Mouse (Mus musculus): ENCODE measurements around the gene Timm10.

DNA sequence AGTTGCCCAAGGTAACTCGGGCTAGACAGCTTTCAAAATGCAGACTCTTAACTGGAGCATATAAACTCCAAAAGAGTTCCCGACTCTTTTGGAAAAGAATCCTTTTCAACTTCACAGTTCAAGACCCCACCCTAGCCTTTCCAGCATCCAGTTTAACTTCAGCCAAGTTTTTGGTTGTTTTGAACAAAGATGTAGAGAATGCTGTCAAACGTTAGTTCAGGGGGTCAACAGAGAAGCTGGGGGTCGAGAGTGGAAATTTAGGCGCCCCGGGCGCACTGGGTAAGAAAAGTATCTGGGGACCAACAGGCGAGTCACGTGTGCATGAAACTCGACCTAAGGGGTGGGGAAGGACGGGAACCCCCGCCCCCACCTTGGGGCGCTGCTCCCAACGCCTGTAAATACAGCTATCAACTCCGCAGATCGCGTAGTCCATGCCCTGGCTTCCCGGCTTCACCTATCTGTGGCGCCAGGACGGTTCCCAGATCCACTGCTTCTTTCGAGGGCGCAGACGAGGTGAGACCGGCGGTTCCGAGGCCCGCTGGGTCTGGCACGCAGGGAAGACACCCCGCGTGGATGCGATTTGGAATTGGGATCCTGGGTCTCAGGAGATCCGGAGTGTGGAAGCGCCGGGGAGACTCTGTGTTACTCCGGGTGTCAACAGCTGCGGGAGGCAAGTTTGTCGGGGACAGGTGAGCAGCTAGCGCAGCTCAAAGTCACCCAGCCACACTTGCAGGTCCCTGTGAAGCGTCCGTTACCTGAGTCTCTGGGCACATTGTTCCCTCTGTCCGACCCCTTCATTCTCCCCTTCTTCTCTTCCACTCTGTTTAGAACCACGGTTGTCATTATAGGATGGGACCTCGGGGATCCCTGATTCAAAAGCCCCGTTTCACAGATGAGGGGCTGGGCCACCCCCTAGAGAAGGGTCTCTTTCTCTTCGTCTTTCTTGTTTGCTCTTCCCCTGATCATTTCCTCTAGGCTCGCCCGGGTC is 12.5 kb downstream of the Timm10 start:
- TF ChIP-seq CTCF (IDR thresholded peaks at IDR 0.05; ENCODE audit: low read depth): no peak
- no peak for TF ChIP-seq EP300 (IDR thresholded peaks at IDR 0.05; ENCODE audit: low read depth)
